Mouse (Mus musculus) layer of hippocampus, adult 2 months (tissue): ENCODE data around the gene Scamp3. TPM values are rescaled to one million over a fixed set of nuclear protein-coding genes. Genes with fewer than 3 reads are reported as not detected.

Experiments
- DNase-seq, 2 experiments: peaks; one replicate each; pipeline ENCODE4 v3.0.0; 2022; ENCODE audit warnings: low spot score in 2 of 2
- H3K27ac ChIP-seq: fragments of 200-600 bp; 2 replicates; pipeline ENCODE4 v1.8.1; 2022
- H3K4me3 ChIP-seq: fragments of 200-600 bp; 2 replicates; pipeline ENCODE4 v1.8.1; 2022; ENCODE audit warnings: mild to moderate bottlenecking
- CTCF ChIP-seq: fragments of 200-600 bp; conservative IDR thresholded peaks from 2 replicates; pipeline ENCODE4 v1.8.1; 2022; ENCODE audit warnings: antibody characterized with exemption, mild to moderate bottlenecking, moderate library complexity
- microRNA-seq, 2 experiments: library from miRNA; unstranded; fragments of <30 nt; microRNA quantifications; one replicate each; pipeline ENCODE4 v1.2.0; 2021
- total RNA-seq, 2 experiments: library from RNA; stranded (reverse); gene quantifications; 2 replicates each; pipeline ENCODE4 v1.2.3; 2021

The Scamp3 gene
- total RNA-seq, 2 experiments from 2014 or later: 67.1 to 69.0 TPM

DNA sequence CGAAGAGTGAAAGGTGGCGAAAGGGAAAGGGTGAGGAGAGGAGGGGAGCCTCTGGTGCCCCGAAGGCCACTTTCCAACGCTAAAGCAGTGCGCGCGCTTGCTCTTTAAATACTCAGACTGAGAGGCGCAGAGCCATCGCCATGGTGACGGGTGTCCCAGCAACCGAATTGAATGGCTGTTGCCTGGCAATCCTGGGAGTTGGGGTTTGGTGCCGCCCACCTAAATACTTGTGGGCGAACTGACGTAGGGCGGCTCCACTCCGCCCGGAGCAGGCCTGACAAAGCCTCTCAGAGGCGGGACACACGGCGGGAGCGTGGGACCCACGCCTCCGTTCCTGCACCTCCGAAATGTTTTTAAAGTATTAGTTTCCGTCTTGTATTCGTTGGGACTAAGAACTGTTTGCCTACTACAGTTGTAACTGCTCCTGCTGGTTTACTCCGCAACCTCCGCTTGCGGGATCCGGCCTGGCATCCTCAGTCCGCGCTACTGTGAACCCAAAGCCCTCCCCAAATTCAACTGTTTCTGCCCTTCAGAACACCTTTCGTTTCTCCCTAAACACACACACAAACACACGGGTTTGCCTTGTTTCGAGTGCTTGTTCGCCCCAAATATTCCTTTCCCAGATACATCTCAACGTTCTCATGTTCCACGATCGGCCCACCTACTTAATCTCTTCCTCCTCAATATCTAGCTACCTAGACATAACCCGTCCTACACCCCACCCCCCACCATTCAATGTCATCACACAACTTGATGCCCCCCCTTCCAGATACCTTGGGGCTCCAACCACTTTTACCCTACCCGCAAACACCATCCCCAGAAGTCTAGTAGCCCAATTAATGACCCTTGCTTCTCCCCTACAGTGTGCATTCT, 50.3 kb downstream of the Scamp3 start:
- TF ChIP-seq CTCF: no peak
- DNase-seq: peak; percentile 92 to 96
- peak overlapping the region; percentile 93 for H3K27ac ChIP-seq
- H3K4me3 ChIP-seq: peak overlapping the region; percentile 68

DNA sequence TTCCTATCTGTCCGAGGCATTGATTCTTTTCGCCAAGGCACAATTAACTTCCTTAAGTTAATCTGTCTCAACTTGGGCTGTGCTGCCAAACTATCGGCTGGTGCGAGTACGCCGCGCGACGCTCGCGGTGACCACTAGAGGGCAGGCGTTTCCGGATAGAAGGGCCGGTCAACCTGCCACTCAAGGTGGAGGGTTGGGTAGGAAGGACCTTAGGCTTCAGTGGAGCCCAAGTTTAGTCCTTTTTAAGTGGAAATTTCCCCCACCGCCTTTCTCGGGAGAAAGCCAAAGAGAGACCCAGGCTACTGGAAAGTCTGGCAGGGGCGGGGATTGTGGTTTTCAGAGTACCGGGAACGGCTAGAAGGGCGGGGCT, 50.9 kb downstream of the Scamp3 start:
- TF ChIP-seq CTCF: peak; percentile 92
- Histone ChIP-seq H3K4me3 (peak overlapping the region; percentile 68), H3K27ac (peak overlapping the region; percentile 93)
- peak; percentile 81 to 89 for DNase-seq

DNA sequence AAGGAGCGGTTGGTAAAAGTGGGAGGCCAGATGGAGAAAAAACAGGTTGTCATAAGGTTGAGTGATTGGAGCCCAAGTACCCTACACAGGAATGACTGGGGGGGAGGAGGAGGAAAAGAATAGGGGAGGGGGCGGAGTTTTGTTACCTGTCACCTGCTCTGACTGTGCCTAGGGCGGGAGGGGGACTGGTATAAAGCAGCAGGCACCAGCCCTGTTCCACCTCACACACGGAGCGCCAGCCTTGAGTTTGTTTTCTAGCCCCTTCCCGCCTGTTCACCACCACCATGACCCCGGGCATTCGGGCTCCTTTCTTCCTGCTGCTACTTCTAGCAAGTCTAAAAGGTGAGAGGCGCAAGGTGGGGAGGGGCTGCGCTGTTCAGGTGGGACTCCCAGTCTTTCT, 51.6 kb downstream of the Scamp3 start, which contains the start of gene Muc1:
Gene Muc1 (plus strand): TSS at position 222 of the 400 bp plus-strand sequence.
- peak within 1 kb of the TSS; percentile 93 for H3K27ac ChIP-seq
- DNase-seq: no peak

DNA sequence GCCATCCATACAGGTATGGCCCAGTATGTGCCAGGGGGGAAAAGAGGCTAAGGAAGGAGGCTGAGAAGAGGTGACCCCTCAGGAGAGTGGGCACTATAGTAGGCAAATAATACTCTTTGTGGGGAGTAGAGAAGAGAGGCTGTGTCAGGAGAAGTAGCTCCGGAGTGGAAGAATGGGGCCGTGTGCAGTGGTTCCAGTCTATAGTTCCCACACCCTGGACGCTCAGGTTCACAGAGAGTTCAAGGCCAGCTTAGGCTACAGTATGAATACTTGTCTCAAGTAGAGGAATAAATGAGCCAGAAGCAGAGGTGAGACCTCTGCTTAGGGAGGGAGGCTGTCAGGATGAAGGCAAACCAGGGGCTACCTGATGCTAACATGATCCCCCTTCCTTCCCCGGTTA, 52.0 kb downstream of the Scamp3 start:
- Histone ChIP-seq H3K27ac (no peak overlapping the region), H3K4me3 (no peak overlapping the region)
- DNase-seq: no peak
- no peak for TF ChIP-seq CTCF

More for the DNA sequence above, 51.6 kb downstream of the Scamp3 start, which contains the start of gene Muc1:
- no peak for TF ChIP-seq CTCF
- peak within 1 kb of the TSS; percentile 68 for H3K4me3 ChIP-seq

DNA sequence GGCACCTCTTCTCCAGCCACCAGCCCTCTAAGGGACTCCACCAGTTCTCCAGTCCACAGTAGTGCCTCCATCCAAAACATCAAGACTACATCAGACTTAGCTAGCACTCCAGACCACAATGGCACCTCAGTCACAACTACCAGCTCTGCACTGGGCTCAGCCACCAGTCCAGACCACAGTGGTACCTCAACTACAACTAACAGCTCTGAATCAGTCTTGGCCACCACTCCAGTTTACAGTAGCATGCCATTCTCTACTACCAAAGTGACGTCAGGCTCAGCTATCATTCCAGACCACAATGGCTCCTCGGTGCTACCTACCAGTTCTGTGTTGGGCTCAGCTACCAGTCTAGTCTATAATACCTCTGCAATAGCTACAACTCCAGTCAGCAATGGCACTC, 53.3 kb downstream of the Scamp3 start:
- DNase-seq: no peak
- TF ChIP-seq CTCF: no peak
- H3K27ac ChIP-seq: no peak overlapping the region
- no peak overlapping the region for H3K4me3 ChIP-seq

GRCm38 (mm10) chr3:89231345-89231744, 54.1 kb downstream of the Scamp3 start:
- H3K4me3 ChIP-seq: no peak overlapping the region
- DNase-seq: no peak
- no peak for TF ChIP-seq CTCF

GRCm38 (mm10) chr3:89231772-89232275, 54.6 kb downstream of the Scamp3 start:
- DNase-seq: no peak
- H3K27ac ChIP-seq: no peak overlapping the region
- no peak overlapping the region for H3K4me3 ChIP-seq
- 0 out of 2 replicates have a peak, but pooled peaks have one; percentile 4 for TF ChIP-seq CTCF

More at GRCm38 (mm10) chr3:89231345-89231744, 54.1 kb downstream of the Scamp3 start:
- H3K27ac ChIP-seq: no peak overlapping the region

Small RNA genes within 50 kb of the gene (microRNA-seq; reads per million reads assigned to microRNA genes)
- 7,094 to 7,095 reads per million in 2 experiments for gene Mir92b

Other genes with a start within 250 kb of the Scamp3 start
- 10 to 100 TPM; 88.9 to 94.5 TPM for gene Ash1l, start 226.9 kb upstream of the Scamp3 start, total RNA-seq
- 100 to 1,000 TPM; 107 to 108 TPM for gene Dap3, start 226.3 kb upstream of the Scamp3 start, total RNA-seq
- gene Rusc1, start 84.2 kb upstream of the Scamp3 start, total RNA-seq: 100 to 1,000 TPM; 136 to 139 TPM
- gene Gm43738, start 76.4 kb upstream of the Scamp3 start, total RNA-seq: under 1 TPM in 1 of 2 experiments, not detected in 1; 0.18 TPM
- gene Fdps, start 75.5 kb upstream of the Scamp3 start, total RNA-seq: 10 to 100 TPM; 72.5 to 78.4 TPM
- gene Pklr, start 41.3 kb upstream of the Scamp3 start, total RNA-seq: not detected
- 10 to 100 TPM; 10.2 to 13.3 TPM for gene Hcn3, start 17.3 kb upstream of the Scamp3 start, total RNA-seq
- 10 to 100 TPM; 47.8 to 56.1 TPM for gene Clk2, start 12.7 kb upstream of the Scamp3 start, total RNA-seq
- 10 to 100 TPM; 61.6 to 61.7 TPM for gene Fam189b, start 5.7 kb downstream of the Scamp3 start, total RNA-seq
- 10 to 100 TPM; 55.7 to 67.9 TPM for gene Gba, start 25.5 kb downstream of the Scamp3 start, total RNA-seq
- 10 to 100 TPM; 42.6 to 43.8 TPM for gene Thbs3, start 37.7 kb downstream of the Scamp3 start, total RNA-seq
- gene Mtx1, start 49.6 kb downstream of the Scamp3 start, total RNA-seq: 100 to 1,000 TPM; 100 to 102 TPM
- gene Muc1, start 51.6 kb downstream of the Scamp3 start, total RNA-seq: 1 to 10 TPM in 1 of 2 experiments, under 1 TPM in 1; 0.31 to 1.3 TPM
- 10 to 100 TPM; 75.8 to 80.5 TPM for gene Krtcap2, start 68.5 kb downstream of the Scamp3 start, total RNA-seq
- 10 to 100 TPM; 89.1 to 92.8 TPM for gene Trim46, start 68.8 kb downstream of the Scamp3 start, total RNA-seq
- gene Dpm3, start 81.9 kb downstream of the Scamp3 start, total RNA-seq: 10 to 100 TPM; 51.2 to 61.0 TPM
- 10 to 100 TPM; 46.3 to 58.9 TPM for gene Slc50a1, start 93.1 kb downstream of the Scamp3 start, total RNA-seq
- 1 to 10 TPM; 7.6 to 7.9 TPM for gene Efna1, start 103.7 kb downstream of the Scamp3 start, total RNA-seq
- 10 to 100 TPM; 65.5 to 76.3 TPM for gene Efna3, start 145.5 kb downstream of the Scamp3 start, total RNA-seq
- under 1 TPM; 0.61 to 0.96 TPM for gene Efna4, start 160.6 kb downstream of the Scamp3 start, total RNA-seq
- 100 to 1,000 TPM; 122 to 127 TPM for gene Adam15, start 172.5 kb downstream of the Scamp3 start, total RNA-seq
- gene Dcst2, start 184.5 kb downstream of the Scamp3 start, total RNA-seq: under 1 TPM; 0.29 to 0.77 TPM
- gene Dcst1, start 187.8 kb downstream of the Scamp3 start, total RNA-seq: not detected
- gene Zbtb7b, start 217.3 kb downstream of the Scamp3 start, total RNA-seq: 10 to 100 TPM; 11.3 to 13.4 TPM
- 1 to 10 TPM; 5.8 to 7.1 TPM for gene Lenep, start 225.3 kb downstream of the Scamp3 start, total RNA-seq
- 10 to 100 TPM; 37.2 to 39.8 TPM for gene Flad1, start 234.4 kb downstream of the Scamp3 start, total RNA-seq
- gene Cks1b, start 240.9 kb downstream of the Scamp3 start, total RNA-seq: 1 to 10 TPM; 1.4 to 2.7 TPM
- 10 to 100 TPM; 12.2 to 14.3 TPM for gene Shc1, start 241.0 kb downstream of the Scamp3 start, total RNA-seq